Mouse (Mus musculus): Measurements from ENCODE around the gene Spata31d1a. TPM values are rescaled to one million over a fixed set of nuclear protein-coding genes. Genes with fewer than 3 reads are reported as not detected.
"Not testable (repeated sequence)": the region's sequence is repeated elsewhere in the genome, so short reads cannot be mapped to it uniquely, and the experiment has no call there.

Spata31d1a gene
- total RNA-seq (2015; ENCODE audit: low replicate concordance) = not detected in 2 replicates
- total RNA-seq (2017; ENCODE audit: low replicate concordance) = not detected in 2 replicates

DNA sequence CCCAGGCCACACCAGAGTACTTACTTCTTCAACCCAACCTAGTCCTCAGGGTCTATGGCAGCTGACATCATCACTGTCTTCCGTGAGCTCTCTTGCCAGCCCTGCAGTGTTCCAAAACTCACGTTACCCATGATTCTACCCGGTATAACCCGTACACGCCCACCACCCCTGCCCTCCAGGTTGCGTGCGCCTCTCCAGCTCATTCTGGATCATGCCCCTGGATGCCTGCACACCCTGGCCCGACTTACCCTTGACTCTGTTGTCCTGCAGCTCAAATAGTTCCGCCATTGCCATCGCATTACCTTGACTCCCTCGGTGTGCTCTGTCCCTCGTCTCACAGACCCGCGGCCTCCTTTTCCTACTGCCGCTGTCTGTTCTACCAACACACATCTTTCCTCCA is at the start of gene Spata31d1a:
Gene Spata31d1a, minus strand, starts transcription at position 101 of the 400 bp plus-strand sequence.
- no peak for ATAC-seq (replicated peaks; ENCODE audit: low FRiP score, poor library complexity, severe bottlenecking)

DNA sequence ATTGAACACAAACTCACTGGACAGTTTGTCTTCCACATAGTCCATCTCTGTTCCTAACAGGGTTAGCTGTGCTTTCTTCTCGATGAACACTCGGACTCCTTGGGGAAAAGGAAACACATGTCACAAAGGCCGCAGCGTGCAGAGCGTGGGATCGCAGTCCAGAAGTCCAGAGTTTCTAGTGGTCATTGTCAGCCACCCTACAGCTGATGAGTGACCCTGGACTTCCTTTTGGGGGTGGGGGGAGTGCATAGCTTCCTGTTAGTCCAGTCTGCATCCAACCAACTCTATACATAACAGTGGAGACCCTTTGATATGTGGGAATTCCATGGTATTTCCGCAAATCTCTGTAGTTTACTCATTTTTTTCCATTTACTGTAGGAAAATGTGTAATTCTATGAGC is 46.8 kb upstream of the Spata31d1a start:
- no peak for ATAC-seq (replicated peaks; ENCODE audit: low FRiP score, poor library complexity, severe bottlenecking)

DNA sequence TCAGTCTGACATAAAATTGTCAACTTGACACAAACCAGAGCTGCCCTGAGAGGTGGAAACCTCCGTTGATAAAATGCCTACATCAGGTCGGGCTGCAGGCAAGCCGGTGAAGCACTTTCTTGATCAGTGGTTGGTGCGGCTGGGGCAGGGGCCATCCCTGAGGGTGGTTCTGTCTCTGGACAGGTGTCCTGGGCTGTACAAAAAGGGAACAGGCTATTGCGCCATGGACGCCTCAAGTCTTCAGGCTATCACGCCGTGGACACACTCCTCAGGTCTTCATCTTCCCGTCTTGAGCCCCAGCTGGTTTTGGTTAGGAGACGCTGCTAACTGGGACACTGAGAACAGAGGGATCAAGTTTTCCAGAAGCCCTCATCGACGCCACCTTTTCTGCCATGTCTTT is 40.2 kb upstream of the Spata31d1a start:
- no peak for ATAC-seq (replicated peaks; ENCODE audit: low FRiP score, poor library complexity, severe bottlenecking)

DNA sequence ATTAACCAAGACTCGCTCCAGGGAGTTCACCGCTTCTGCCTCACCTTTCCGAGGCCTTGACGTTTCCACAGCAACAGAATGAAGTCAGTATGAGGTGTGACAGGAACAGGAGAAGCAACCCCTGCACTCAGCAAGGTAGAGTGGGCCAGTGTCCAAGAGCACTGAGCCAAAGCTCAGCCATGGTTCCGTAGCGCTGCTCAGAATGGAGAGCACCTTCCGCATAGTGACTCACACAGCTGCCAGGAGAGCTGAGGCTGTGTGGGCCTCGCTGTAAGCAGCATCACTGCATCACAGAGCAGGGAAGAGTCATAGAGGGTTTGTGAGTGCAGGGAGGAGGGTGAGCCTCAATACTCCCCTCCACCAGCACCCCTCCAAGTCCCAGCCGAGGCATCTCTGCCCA is 36.6 kb upstream of the Spata31d1a start, which contains the start of gene 1700014D04Rik:
Gene 1700014D04Rik, minus strand, starts transcription at position 42 of the 400 bp plus-strand sequence.
- no peak for ATAC-seq (replicated peaks; ENCODE audit: low FRiP score, poor library complexity, severe bottlenecking)

DNA sequence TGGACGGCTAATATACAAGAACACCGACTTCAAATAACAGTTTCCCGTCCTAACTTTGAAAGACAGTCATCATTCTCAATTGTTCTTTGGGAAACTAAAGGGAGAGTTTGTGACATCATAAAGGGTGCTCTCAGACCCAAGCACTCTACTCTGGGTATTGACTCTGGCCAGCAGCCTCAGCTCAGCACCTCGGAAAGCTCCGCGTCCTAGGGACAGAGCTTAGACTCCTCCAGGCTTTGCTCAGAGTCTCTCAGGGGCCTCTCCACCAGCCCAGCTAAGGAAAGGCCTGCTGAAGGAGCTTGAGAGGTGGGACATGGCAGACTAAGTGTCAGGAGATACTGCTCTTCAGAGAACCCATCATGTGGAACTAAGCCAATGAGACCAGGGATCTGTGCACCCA is 36.0 kb upstream of the Spata31d1a start:
- ATAC-seq (replicated peaks; ENCODE audit: low FRiP score, poor library complexity, severe bottlenecking) = no peak

DNA sequence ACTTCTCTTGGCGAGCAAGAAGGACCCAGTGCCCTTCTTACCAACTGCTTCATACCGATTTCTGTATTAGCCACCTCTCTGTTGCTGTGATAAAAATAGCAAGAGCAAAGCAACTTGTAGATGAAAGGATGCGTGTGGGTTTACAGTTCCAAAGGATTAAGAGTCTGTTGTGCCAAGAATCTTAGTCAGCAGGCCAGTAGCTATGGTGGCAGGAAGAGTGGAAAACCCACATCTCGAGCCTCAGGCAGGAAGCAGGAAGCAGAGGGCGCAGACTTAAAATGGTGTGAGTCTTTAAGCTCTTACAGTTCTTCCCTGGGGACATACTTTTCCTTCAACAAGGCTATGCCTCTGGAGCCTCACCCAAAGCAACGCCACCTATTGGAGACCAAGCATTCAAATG is 35.3 kb upstream of the Spata31d1a start:
- ATAC-seq (replicated peaks; ENCODE audit: low FRiP score, poor library complexity, severe bottlenecking) = no peak

DNA sequence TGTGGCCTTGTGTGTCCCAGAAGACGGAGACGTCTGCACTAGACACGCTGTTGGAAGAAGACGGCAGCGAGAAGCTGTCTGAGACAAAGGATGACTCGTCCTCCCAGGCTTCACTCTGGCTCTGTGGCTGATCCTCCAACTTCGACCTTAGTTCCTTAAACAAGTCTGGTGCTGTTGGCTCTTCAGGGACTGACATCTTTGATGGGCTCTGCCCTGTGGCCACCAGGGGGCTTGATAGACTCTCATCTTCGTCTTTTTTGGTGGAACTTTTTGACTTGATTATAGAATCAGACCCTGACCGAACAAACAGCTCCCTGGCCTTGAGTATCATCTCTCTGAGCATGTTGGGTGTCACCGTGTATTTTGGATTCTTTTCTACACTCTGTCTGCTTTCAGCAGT is 31.6 kb upstream of the Spata31d1a start:
- ATAC-seq (replicated peaks; ENCODE audit: low FRiP score, poor library complexity, severe bottlenecking) = no peak

DNA sequence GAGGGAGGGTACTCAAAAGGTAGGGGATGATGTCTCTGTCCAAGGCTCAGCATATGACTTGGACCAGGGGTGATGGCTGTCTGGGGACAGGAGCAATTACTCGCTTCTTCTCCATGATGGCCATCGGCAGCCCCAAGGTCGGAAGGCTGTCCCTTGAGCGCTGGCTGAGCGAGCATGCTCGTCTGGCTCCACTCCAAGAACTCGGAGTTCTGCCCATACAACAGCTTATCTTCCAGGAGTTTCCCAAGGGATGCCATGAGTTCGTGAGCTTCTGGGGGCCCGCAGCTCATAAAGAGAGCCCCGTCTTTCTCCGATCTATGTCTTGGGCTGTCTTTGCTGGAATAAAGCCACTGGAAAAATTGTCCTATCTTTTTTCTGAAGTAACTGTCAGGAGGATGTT is 31.0 kb upstream of the Spata31d1a start:
- no peak for ATAC-seq (replicated peaks; ENCODE audit: low FRiP score, poor library complexity, severe bottlenecking)

DNA sequence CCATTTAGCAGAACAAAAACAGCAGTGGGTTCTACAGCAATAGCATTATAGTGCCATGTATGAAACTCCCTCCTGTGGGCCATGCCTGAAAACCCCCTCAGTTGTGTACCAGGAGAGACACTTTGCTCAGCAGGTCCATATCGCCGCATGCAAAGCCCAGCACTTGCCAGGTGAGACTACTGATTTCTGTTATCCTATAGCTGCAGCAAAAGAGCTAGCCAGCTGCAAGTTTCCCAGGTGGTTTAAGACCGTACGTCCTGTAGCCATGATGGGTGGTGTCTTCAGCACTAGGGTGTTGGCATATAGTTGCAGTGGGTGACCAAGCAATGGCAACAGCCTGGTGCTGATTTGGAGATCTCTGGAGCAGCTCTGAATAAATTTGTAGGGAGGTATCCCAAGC is 29.3 kb upstream of the Spata31d1a start:
- peak; percentile 74 for ATAC-seq (replicated peaks; ENCODE audit: low FRiP score, poor library complexity, severe bottlenecking)

DNA sequence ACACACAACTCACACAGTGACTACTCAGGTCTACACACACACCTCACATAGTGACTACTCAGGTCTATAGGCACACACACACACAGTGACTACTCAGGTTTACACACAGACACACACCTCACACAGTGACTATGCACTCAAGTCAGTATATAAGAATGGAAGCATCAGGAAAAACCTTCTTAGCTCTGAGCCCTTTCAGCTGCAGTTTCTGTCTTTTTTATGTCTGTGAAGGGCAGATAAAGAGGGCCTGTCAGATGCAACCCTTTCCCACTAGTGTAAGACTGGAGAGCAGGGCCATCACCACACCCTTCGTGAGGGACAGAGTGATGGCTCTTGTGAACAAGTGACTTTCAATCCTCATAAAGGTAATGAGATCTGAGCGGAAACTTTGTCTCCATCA is 28.3 kb upstream of the Spata31d1a start:
- ATAC-seq (replicated peaks; ENCODE audit: low FRiP score, poor library complexity, severe bottlenecking) = peak; percentile 72

DNA sequence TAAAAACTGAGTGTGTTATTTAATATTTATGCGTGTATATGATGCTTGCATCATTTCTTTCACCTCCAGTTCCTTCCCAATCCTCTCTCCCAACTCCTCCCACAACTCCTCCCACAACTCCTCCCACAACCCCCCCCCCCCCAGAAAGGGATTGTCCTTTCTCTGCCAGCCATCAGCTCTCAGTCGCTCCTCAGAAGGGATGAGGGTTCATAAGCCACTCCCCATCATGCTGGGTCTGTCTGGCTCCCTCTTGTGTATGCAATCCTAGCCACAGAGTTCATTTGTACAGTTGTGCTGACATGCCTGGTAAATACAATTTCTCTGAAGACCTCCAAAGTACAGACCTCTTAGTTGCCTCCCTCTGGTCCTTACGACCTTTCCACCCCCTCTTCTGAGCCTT is 25.1 kb upstream of the Spata31d1a start:
- ATAC-seq (replicated peaks; ENCODE audit: low FRiP score, poor library complexity, severe bottlenecking) = 0 out of 2 replicates have a peak, but pooled peaks have one; percentile 19

DNA sequence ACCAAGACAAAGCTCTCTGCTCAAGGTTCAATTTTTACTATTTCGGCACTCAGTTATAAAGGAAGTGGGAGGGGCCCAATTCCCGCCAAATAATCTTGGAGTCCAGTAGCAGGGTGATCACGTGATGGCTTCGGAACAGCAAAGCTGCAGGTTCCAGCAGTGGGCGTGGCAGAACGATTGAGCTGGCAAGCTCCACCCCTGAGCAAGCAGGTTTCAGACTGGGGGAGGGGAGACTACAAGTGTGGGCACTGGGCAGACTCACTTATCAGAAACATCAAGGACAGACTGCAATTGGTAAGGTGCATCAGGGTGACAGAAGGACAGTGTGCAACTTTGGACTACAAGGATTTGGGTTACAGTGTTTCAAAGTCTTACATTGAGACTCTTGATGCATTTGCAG is 24.2 kb upstream of the Spata31d1a start:
- ATAC-seq (replicated peaks; ENCODE audit: low FRiP score, poor library complexity, severe bottlenecking) = not testable (repeated sequence)

DNA sequence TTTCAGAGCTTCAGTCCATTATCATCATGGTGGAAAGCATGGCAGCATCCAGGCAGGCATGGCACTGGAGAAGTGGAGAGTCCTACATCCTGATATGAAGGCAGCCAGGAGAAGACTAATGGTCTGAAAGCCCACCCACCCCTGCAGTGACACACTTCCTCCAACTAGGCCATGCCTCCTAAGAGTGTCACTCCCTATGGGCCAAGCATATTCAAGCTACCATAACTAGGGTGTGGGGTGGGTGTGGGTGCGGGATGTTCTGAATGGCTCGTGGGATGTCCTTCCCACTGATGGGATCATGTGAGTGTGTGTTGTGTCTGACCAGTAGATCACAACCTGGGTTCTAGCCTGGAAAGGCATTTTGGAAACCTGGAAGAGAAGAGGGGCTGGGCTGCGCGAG is 23.8 kb upstream of the Spata31d1a start:
- ATAC-seq (replicated peaks; ENCODE audit: low FRiP score, poor library complexity, severe bottlenecking) = no peak

DNA sequence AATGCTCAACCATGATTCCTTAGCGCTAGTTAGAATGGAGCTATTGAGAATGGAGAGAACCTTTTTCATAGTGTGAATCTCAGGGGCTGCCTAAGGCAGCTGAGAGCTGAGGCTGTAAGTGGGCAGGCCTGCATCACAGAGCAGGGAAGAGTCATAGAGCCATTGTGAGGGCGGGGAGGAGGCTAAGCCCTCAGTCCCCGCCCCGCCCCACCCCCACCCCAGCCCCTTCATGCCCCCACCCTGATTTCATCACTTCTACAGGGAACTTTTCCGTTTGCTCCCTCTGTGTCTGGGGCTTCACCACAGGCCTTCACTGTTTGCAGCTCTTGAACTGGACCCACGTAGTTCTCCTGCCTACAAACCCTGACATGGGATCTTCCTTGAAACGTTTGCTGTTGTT is 21.5 kb upstream of the Spata31d1a start, which contains the start of gene Spata31d1d:
Gene Spata31d1d, minus strand, starts transcription at position 101 of the 400 bp plus-strand sequence.
- ATAC-seq (replicated peaks; ENCODE audit: low FRiP score, poor library complexity, severe bottlenecking) = no peak

DNA sequence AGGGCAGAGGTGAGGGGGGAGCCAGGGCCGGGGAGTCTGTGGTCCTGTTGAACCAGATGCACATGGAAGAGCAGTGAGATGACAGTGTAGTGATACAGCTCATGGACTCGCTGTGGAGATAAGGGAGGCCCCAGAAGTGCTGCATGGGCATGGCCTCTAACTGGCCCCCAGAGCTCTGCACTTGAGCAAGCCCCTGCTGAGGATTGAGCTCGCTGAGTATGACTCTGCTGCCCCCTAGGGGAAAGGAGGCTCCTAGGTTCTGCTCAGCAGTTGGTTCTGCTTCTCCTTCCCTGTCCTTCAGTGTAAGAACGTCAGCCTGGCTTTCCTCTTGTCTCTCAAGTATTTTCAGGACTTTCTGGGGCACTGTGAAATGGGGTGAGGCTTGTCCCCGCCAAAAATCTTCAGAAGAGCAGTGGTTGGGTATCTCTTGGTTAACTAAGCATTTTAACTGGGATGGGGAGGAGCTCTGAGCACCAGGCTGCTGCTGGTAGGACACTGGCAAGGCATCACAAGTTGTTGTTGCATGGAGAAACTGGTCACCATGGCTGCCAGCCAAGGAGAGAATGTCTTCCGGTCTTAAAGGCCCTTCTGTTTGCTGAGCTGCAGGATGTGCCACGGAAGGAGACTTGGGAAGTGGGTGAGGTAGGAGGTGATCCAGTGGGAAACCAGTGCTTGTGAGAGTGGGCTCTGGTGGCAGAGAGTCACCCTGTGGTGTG is 18.4 kb upstream of the Spata31d1a start:
- ATAC-seq (replicated peaks; ENCODE audit: low FRiP score, poor library complexity, severe bottlenecking) = peak; percentile 82

DNA sequence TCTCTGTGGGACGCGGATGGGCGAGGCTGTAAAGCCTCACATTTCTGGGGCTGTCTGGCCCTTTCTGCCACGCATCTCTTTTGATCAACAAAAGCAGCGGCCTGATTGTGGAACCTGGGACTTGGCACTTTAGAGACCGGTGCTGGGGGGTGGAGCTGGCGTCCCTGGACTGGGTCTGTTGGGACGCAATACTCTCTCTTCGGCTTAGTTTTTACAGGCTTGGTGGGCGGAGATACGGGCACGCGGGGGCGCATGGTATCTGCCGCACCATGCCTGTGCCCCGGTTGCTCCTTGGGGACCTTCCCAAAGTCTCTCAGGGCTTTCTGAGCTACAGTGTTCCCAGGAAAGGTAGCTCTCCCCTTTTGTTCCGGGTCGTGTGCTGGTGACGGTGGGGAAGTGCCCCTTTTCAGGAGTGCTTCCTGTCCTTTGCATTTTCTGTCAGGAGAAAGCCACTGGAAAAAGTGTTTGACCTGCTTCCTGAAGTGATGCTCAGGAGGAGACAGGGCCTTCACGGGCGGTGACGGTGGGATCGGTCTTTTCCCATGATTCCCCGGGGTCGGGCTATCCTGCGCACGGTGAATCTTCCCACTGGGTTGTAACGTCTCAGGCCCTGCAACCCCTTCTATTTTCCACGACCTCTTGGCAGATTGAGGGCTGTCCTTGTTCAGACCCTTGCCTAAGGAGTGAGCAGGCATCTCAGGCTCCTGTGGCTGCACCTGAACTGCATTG is 16.2 kb upstream of the Spata31d1a start:
- no peak for ATAC-seq (replicated peaks; ENCODE audit: low FRiP score, poor library complexity, severe bottlenecking)

DNA sequence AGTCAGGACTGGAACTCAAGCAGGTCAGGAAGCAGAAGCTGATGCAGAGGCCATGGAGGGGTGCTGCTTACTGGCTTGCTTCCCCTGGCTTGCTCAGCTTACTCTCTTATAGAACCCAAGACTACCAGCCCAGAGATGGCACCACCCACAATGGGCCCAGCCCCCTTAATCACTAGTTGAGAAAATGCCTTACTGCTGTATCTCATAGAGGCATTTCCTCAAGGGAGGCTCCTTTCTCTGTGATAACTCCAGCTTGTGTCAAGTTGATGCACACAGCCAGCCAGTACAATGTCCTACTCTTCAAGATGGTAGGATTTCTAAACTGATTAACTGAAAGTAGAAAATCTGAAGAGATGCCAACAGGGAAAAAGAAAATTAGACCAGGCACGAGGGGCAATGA is 12.0 kb upstream of the Spata31d1a start:
- ATAC-seq (replicated peaks; ENCODE audit: low FRiP score, poor library complexity, severe bottlenecking) = not testable (repeated sequence)

DNA sequence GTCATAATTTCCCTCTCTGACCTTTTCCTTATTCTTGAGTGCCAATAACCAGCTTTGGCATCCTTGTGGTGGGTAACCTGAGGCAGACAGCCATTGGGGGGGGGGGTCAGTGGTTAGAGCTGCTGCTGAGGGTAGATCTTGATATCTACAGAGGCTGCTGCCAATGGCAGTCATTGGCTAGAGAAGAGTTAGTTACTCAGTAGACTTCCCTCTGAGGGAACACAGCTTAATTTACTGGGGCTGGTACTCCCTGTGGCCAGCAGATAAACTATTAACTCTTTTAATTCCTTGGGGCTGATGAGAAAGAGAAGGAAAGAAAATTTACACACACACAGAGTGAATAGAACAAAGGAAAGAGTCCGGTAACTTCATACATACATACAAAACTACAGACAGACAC is 9.3 kb upstream of the Spata31d1a start:
- no peak for ATAC-seq (replicated peaks; ENCODE audit: low FRiP score, poor library complexity, severe bottlenecking)

DNA sequence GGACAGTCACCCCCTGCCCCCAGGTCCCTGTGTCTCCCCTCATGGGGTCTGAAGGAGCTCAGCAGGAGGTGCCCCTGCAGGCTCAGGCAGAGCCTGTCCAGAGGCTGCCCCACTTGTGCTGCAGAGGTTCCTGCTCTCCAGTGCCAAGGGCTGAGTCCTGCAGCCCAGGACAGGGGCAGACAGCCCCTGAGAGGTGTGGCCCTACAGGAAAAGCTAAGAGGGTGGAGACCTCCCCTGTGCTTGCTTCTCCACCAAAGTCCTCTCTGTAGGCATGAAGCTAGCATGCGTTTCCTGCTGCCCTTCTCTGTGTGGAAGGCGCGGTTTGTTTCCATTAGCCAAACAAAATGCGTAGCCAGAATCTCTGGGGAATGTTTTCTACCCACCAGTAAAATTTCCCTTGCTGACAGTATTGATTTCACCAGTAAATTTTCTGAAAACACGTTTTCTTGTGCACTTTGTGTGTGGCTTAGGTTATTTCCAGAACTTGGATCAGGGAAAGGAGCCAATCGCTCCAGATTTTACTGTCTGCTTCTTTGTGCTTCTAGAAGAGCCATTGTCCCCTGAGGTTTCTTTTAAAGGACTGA is 8.8 kb upstream of the Spata31d1a start:
- not testable (repeated sequence) for ATAC-seq (replicated peaks; ENCODE audit: low FRiP score, poor library complexity, severe bottlenecking)

DNA sequence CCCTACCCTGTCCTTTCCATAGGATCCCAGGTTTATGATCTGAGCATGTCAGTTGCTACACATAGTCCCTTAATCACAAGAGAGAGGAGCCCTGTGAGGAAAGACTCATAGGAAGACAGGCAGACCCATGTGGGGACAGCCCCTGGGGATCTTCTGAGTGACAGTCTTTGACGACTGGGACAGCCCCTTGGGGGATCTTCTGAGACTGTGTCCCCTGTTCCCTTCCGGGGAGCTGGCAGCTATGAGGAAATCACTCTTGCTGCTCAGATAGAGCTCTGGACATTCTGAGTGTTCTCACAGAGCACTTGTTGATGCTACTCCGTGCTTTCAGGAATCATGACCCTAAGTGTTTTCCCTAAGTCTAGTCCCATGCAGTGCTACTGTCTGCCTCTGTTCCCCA is 3.6 kb upstream of the Spata31d1a start:
- no peak for ATAC-seq (replicated peaks; ENCODE audit: low FRiP score, poor library complexity, severe bottlenecking)

DNA sequence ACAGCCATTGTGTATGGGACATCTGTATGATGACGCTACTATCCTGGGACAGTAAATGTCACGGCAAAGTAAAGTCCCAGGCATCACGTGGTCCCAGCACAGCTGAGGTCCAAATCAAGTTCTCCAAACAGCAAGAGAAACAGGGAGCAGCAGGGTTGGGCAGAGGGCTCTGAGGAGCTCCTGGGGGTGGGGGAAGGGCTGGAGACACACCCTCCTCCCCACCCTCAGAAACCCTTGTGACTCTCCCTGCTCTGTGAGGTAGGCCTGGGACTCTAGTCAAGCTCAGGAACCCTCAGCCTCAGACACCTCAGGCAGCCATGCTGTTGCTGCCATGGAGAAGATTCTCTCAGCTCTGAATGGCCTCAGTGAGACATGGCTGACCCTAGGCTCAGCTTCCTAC is 1.9 kb upstream of the Spata31d1a start, which contains the start of gene Spata31d1b:
Gene Spata31d1b, plus strand, starts transcription at position 301 of the 400 bp plus-strand sequence.
- ATAC-seq (replicated peaks; ENCODE audit: low FRiP score, poor library complexity, severe bottlenecking) = not testable (repeated sequence)
